ENCODE assay signal across 8 mouse cellular contexts in genomic region chr11:22991218-22991835, GRCm38 (mm10). TPM values are rescaled to one million over a fixed set of nuclear protein-coding genes. Genes with fewer than 3 reads are reported as not detected.
DNase-seq lines count a peak whose midpoint lies in the region; ATAC-seq lines count a peak whose summit lies in the region.

No protein-coding gene starts in this region.

- H3K27ac ChIP-seq in heart, embryonic 13.5 days (replicated peaks) = peak overlapping the region; percentile 92; the same call in 1 of the 2 replicates
- no peak overlapping the region for H3K27ac ChIP-seq in forebrain, embryonic 16.5 days (ENCODE audit: low read length)
- H3K27ac ChIP-seq in macrophage = peak overlapping the region; percentile 33

- H3K79me2 ChIP-seq in macrophage (ENCODE audit: inconsistent target) = peaks cover 57% of the 10 kb centered on the region

- H3K9ac ChIP-seq in heart, embryonic 13.5 days = peak overlapping the region; percentile 96
- peak overlapping the region; percentile 50 for H3K9ac ChIP-seq in forebrain, embryonic 16.5 days (replicated peaks; ENCODE audit: low read depth, low read length)

- WGBS in heart, embryonic 13.5 days = 8% methylated on average over 14 of the region's 14 CpGs
- 9% methylated on average over 14 of the region's 14 CpGs for WGBS in forebrain, embryonic 16.5 days
- WGBS in macrophage (ENCODE audit: missing documents) = 17% methylated on average over 14 of the region's 14 CpGs

- H3K4me3 ChIP-seq in heart, embryonic 13.5 days = peak overlapping the region; percentile 77
- H3K4me3 ChIP-seq in forebrain, embryonic 16.5 days (replicated peaks; ENCODE audit: low read length) = peak overlapping the region; percentile 74
- H3K4me3 ChIP-seq in macrophage (ENCODE audit: inconsistent target) = peak overlapping the region; percentile 78

- H3K4me2 ChIP-seq in heart, embryonic 13.5 days = peak overlapping the region; percentile 96
- peak overlapping the region; percentile 80 for H3K4me2 ChIP-seq in forebrain, embryonic 16.5 days (ENCODE audit: low read length)

- H3K4me1 ChIP-seq in heart, embryonic 13.5 days = peaks cover 13% of the 10 kb centered on the region
- H3K4me1 ChIP-seq in forebrain, embryonic 16.5 days (replicated peaks; ENCODE audit: control insufficient read depth, insufficient read depth, low read length) = peaks cover 14% of the 10 kb centered on the region

- no peaks in the 10 kb centered on the region for H3K27me3 ChIP-seq in heart, embryonic 13.5 days (replicated peaks)
- H3K27me3 ChIP-seq in forebrain, embryonic 16.5 days (replicated peaks; ENCODE audit: control insufficient read depth, insufficient read depth, low read length) = no peaks in the 10 kb centered on the region

- no peak for ATAC-seq in heart, embryonic 13.5 days (ENCODE audit: extremely low read depth, insufficient number of reproducible peaks, low FRiP score, low TSS enrichment)
- no peak for ATAC-seq in forebrain, embryonic 16.5 days
- ATAC-seq in erythroid progenitor cell, adult 5-6 weeks (replicated peaks; ENCODE audit: low FRiP score, poor library complexity, severe bottlenecking) = no peak

- no peak for DNase-seq in heart, postnatal 4 days
- peak; percentile 32 for DNase-seq in ES-CJ7 (ENCODE audit: low read depth, low spot score)
- DNase-seq in Muller cell, postnatal 12 days (ENCODE audit: inconsistent ontology term) = no peak
- no peak for DNase-seq in kidney, postnatal 36 days

- peaks cover 30% of the 10 kb centered on the region for H3K36me3 ChIP-seq in heart, embryonic 13.5 days
- H3K36me3 ChIP-seq in forebrain, embryonic 16.5 days (ENCODE audit: control insufficient read depth, insufficient read depth) = peaks cover 14% of the 10 kb centered on the region
- H3K36me3 ChIP-seq in macrophage (ENCODE audit: inconsistent target) = peaks cover 25% of the 10 kb centered on the region

- H3K9me3 ChIP-seq in heart, embryonic 13.5 days = no peaks in the 10 kb centered on the region
- no peaks in the 10 kb centered on the region for H3K9me3 ChIP-seq in forebrain, embryonic 16.5 days (ENCODE audit: control insufficient read depth, low read length)

RNA-seq across cellular contexts. Expression of gene Cct4, which starts 1.0 kb away (rescaled TPM):
- polyA plus RNA-seq in heart, embryonic 13.5 days (2015; fragmentation: Nextera tagmentation; extraction: Ambion mirVana) = 204 and 221 TPM in 2 replicates
- total RNA-seq in heart, postnatal 4 days (2021) = 100 to 1,000 TPM; 150 to 156 TPM
- polyA plus RNA-seq in forebrain, embryonic 16.5 days (2015; fragmentation: Nextera tagmentation; extraction: Ambion mirVana) = 335 and 378 TPM in 2 replicates
- 100 to 1,000 TPM in 19 of 26 experiments, 10 to 100 TPM in 7; 57.6 to 148 (median 120) TPM for total RNA-seq in macrophage (2018; cell fraction: chromatin; rRNA removed)
- total RNA-seq in macrophage (2018; cell fraction: cytosol; rRNA removed) = 100 to 1,000 TPM in 24 of 26 experiments, 10 to 100 TPM in 2; 95.9 to 136 (median 113) TPM
- 100 to 1,000 TPM in 12 of 26 experiments, 10 to 100 TPM in 14; 55.7 to 148 (median 99.4) TPM for total RNA-seq in macrophage (2018; cell fraction: nucleus; rRNA removed)
- 114 to 180 TPM (median 117 TPM) in 3 replicates for polyA plus RNA-seq in macrophage (2018)
- total RNA-seq in erythroid progenitor cell, adult 5-6 weeks (2015; ENCODE audit: low replicate concordance) = 104 and 114 TPM in 2 replicates
- total RNA-seq in erythroid progenitor cell, adult 5-6 weeks (2017; ENCODE audit: low replicate concordance) = 71.1 and 77.6 TPM in 2 replicates

RNA-seq across cellular contexts. Expression of gene Commd1, which starts 9.1 kb away (rescaled TPM):
- 309 and 354 TPM in 2 replicates for polyA plus RNA-seq in heart, embryonic 13.5 days (2015; fragmentation: Nextera tagmentation; extraction: Ambion mirVana)
- 100 to 1,000 TPM; 161 to 186 TPM for total RNA-seq in heart, postnatal 4 days (2021)
- polyA plus RNA-seq in forebrain, embryonic 16.5 days (2015; fragmentation: Nextera tagmentation; extraction: Ambion mirVana) = 225 and 234 TPM in 2 replicates
- 10 to 100 TPM in 2 of 26 experiments, 1 to 10 TPM in 24; 1.1 to 11.2 (median 6.1) TPM for total RNA-seq in macrophage (2018; cell fraction: chromatin; rRNA removed)
- 10 to 100 TPM; 40.8 to 77.3 (median 56.0) TPM for total RNA-seq in macrophage (2018; cell fraction: cytosol; rRNA removed)
- 10 to 100 TPM in 6 of 26 experiments, 1 to 10 TPM in 20; 4.0 to 14.1 (median 7.8) TPM for total RNA-seq in macrophage (2018; cell fraction: nucleus; rRNA removed)
- 49.4 to 75.0 TPM (median 67.8 TPM) in 3 replicates for polyA plus RNA-seq in macrophage (2018)
- total RNA-seq in erythroid progenitor cell, adult 5-6 weeks (2015; ENCODE audit: low replicate concordance) = 38.1 and 66.7 TPM in 2 replicates
- 30.7 and 36.3 TPM in 2 replicates for total RNA-seq in erythroid progenitor cell, adult 5-6 weeks (2017; ENCODE audit: low replicate concordance)

RNA-seq across cellular contexts. Expression of gene Gm28048, which starts 9.4 kb away (rescaled TPM):
- 7.1 and 7.8 TPM in 2 replicates for polyA plus RNA-seq in heart, embryonic 13.5 days (2015; fragmentation: Nextera tagmentation; extraction: Ambion mirVana)
- 1 to 10 TPM; 7.6 to 8.1 TPM for total RNA-seq in heart, postnatal 4 days (2021)
- polyA plus RNA-seq in forebrain, embryonic 16.5 days (2015; fragmentation: Nextera tagmentation; extraction: Ambion mirVana) = 3.0 and 6.0 TPM in 2 replicates
- total RNA-seq in macrophage (2018; cell fraction: chromatin; rRNA removed) = 10 to 100 TPM in 25 of 26 experiments, 1 to 10 TPM in 1; 2.4 to 88.7 (median 35.0) TPM
- total RNA-seq in macrophage (2018; cell fraction: cytosol; rRNA removed) = 10 to 100 TPM; 19.1 to 67.7 (median 35.9) TPM
- total RNA-seq in macrophage (2018; cell fraction: nucleus; rRNA removed) = 100 to 1,000 TPM in 4 of 26 experiments, 10 to 100 TPM in 22; 27.3 to 164 (median 74.3) TPM
- polyA plus RNA-seq in macrophage (2018) = 31.7 to 42.4 TPM (median 33.8 TPM) in 3 replicates
- 13.0 and 16.9 TPM in 2 replicates for total RNA-seq in erythroid progenitor cell, adult 5-6 weeks (2015; ENCODE audit: low replicate concordance)
- 1.6 and 13.6 TPM in 2 replicates for total RNA-seq in erythroid progenitor cell, adult 5-6 weeks (2017; ENCODE audit: low replicate concordance)

RNA-seq across cellular contexts. Expression of gene Fam161a, which starts 16.0 kb away (rescaled TPM):
- polyA plus RNA-seq in heart, embryonic 13.5 days (2015; fragmentation: Nextera tagmentation; extraction: Ambion mirVana) = 0.99 and 1.2 TPM in 2 replicates
- total RNA-seq in heart, postnatal 4 days (2021) = 1 to 10 TPM; 1.7 to 2.0 TPM
- 3.6 and 3.9 TPM in 2 replicates for polyA plus RNA-seq in forebrain, embryonic 16.5 days (2015; fragmentation: Nextera tagmentation; extraction: Ambion mirVana)
- total RNA-seq in macrophage (2018; cell fraction: chromatin; rRNA removed) = 10 to 100 TPM in 2 of 26 experiments, 1 to 10 TPM in 22, not detected in 2; 1.1 to 12.7 (median 7.3) TPM
- total RNA-seq in macrophage (2018; cell fraction: cytosol; rRNA removed) = 1 to 10 TPM in 24 of 26 experiments, under 1 TPM in 2; 0.67 to 2.3 (median 1.5) TPM
- total RNA-seq in macrophage (2018; cell fraction: nucleus; rRNA removed) = 1 to 10 TPM in 23 of 26 experiments, under 1 TPM in 2, not detected in 1; 0.64 to 9.8 (median 3.6) TPM
- polyA plus RNA-seq in macrophage (2018) = 1.5 to 1.7 TPM (median 1.7 TPM) in 3 replicates
- total RNA-seq in erythroid progenitor cell, adult 5-6 weeks (2015; ENCODE audit: low replicate concordance) = 8.0 and 29.9 TPM in 2 replicates
- 6.8 and 19.2 TPM in 2 replicates for total RNA-seq in erythroid progenitor cell, adult 5-6 weeks (2017; ENCODE audit: low replicate concordance)

RNA-seq across cellular contexts. Expression of gene Zrsr1, which starts 19.5 kb away (rescaled TPM):
- polyA plus RNA-seq in heart, embryonic 13.5 days (2015; fragmentation: Nextera tagmentation; extraction: Ambion mirVana) = 1.8 and 2.4 TPM in 2 replicates
- total RNA-seq in heart, postnatal 4 days (2021) = 1 to 10 TPM; 8.2 to 8.7 TPM
- polyA plus RNA-seq in forebrain, embryonic 16.5 days (2015; fragmentation: Nextera tagmentation; extraction: Ambion mirVana) = 6.1 and 6.6 TPM in 2 replicates
- 10 to 100 TPM in 14 of 26 experiments, 1 to 10 TPM in 12; 3.5 to 50.9 (median 12.9) TPM for total RNA-seq in macrophage (2018; cell fraction: chromatin; rRNA removed)
- 10 to 100 TPM in 14 of 26 experiments, 1 to 10 TPM in 12; 4.8 to 21.7 (median 10.6) TPM for total RNA-seq in macrophage (2018; cell fraction: cytosol; rRNA removed)
- 10 to 100 TPM in 17 of 26 experiments, 1 to 10 TPM in 9; 6.9 to 37.6 (median 11.9) TPM for total RNA-seq in macrophage (2018; cell fraction: nucleus; rRNA removed)
- 5.8 to 35.6 TPM (median 21.9 TPM) in 3 replicates for polyA plus RNA-seq in macrophage (2018)
- 27.4 and 31.0 TPM in 2 replicates for total RNA-seq in erythroid progenitor cell, adult 5-6 weeks (2015; ENCODE audit: low replicate concordance)
- total RNA-seq in erythroid progenitor cell, adult 5-6 weeks (2017; ENCODE audit: low replicate concordance) = 48.4 and 75.7 TPM in 2 replicates
